ENCODE assay signal across 9 mouse cellular contexts in the genomic region with DNA sequence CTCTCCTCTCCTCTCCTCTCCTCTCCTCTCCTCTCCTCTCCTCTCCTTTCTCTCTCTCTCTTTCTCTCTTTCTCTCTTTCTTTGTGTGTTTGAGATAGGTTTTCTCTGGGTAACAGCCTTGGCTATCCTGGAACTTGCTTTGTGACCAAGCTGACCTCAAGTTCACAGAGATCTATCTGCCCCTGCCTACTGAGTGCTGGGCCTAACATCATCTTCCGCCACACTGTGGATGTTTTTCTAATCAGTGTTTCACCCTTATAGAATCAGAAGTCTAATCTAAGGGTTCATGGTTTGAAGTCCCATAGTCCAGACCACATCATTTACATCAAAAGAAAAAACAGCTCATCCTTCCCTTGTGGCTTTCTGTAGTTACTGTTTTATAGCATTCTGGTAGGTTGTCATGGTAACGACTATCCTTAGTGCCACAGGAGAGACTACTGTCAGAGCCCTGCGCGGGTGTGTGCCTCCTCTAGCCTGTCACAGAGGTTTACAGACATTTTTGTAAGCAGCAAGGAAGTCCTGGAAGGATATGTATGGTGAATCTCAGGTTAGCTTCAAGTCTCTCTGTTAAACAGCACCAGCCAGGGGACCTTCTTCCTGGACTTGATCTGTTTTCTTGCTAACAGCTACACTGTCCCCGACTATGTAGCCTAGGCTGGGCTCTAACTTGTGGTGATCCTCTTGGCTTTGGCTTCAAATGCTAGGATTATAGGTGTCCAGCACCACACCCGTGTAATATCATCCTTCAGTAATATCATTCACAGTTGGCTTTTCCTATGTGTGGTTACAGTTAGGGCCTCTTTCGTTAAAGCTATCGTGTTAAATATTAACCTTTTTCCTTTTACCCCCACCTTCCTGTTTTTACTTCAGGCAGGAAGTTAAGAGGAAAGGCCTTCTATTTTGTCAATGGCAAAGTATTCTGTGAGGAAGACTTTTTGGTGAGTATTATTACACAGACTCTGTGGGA. TPM values are rescaled to one million over a fixed set of nuclear protein-coding genes. Genes with fewer than 3 reads are reported as not detected.
DNase-seq lines count a peak whose midpoint lies in the region; ATAC-seq and TF ChIP-seq lines count a peak whose summit lies in the region.
"Had no signal": no experiment of that assay in that cellular context is flagged by ENCODE, and none has a peak within 500 bp of the region (broad histone marks: within the 10 kb centered on the region; RNA-seq: fewer than 3 reads in every experiment).

No protein-coding gene starts in this region.

- no peak for TF ChIP-seq CTCF in gastrocnemius, adult 2 months (IDR thresholded peaks at IDR 0.05)
- no peak for TF ChIP-seq CTCF in liver, embryonic 14.5 days (IDR thresholded peaks at IDR 0.05; ENCODE audit: low read depth)

- TF ChIP-seq EP300 in liver, embryonic 14.5 days (IDR thresholded peaks at IDR 0.05; ENCODE audit: low read depth) = no peak

- no peaks in the 10 kb centered on the region; a peak in 1 of 4 replicates for H3K4me1 ChIP-seq in liver, embryonic 14.5 days (replicated peaks; ENCODE audit: control insufficient read depth in 2 of 2, insufficient read depth in 2 of 2, low read length in 1 of 2)

- peaks cover 32% of the 10 kb centered on the region for H3K36me3 ChIP-seq in liver, embryonic 14.5 days (replicated peaks; ENCODE audit: control insufficient read depth, insufficient read depth, low read depth)

- H3K4me3 ChIP-seq in gastrocnemius, adult 2 months = no peak overlapping the region
- no peak overlapping the region for H3K4me3 ChIP-seq in liver, embryonic 14.5 days (ENCODE audit: insufficient read depth in 1 of 2, low read depth in 2 of 2, low read length in 2 of 2)

- DNase-seq in gastrocnemius, adult 2 months = no peak
- no peak for DNase-seq in gastrocnemius, adult 8-10 months (ENCODE audit: low spot score in 2 of 2)
- DNase-seq in spleen, postnatal 36 days (ENCODE audit: low spot score in 2 of 2) = peak; percentile 72 to 77
- DNase-seq in spleen, postnatal 4 days (ENCODE audit: low spot score in 2 of 2) = no peak
- no peak for DNase-seq in liver, embryonic 14.5 days (ENCODE audit: low read depth in 3 of 3, low spot score in 3 of 3)
- DNase-seq in yolk sac, embryonic 10.5 days (ENCODE audit: low spot score) = peak; percentile 49
- no peak for DNase-seq in cerebellum, adult 11-12 months
- DNase-seq in ovary, postnatal 14 days (ENCODE audit: low spot score) = no peak
- DNase-seq: lung, adult 2 months had no signal

- H3K27ac ChIP-seq in gastrocnemius, adult 2 months = peak overlapping the region; percentile 53
- no peak overlapping the region for H3K27ac ChIP-seq in liver, embryonic 14.5 days

- 0 out of 2 replicates have a peak, but pooled peaks have one; percentile 22 for ATAC-seq in liver, embryonic 14.5 days (ENCODE audit: insufficient read depth)

- intact Hi-C loops in gastrocnemius, adult 2 months (cut with DNase I) = loop anchor here (2.0 to 10.0 kb wide), 3 partner anchors 13 to 255 kb away; no protein-coding TSS in a partner anchor

- H3K9ac ChIP-seq in liver, embryonic 14.5 days (replicated peaks) = no peak overlapping the region

- H3K9me3 ChIP-seq in liver, embryonic 14.5 days (ENCODE audit: control insufficient read depth, low read length) = no peaks in the 10 kb centered on the region

- peak overlapping the region; percentile 11; the same call in 1 of the 2 replicates for H3K4me2 ChIP-seq in liver, embryonic 14.5 days (ENCODE audit: low read depth)

- H3K27me3 ChIP-seq in liver, embryonic 14.5 days (ENCODE audit: control insufficient read depth, insufficient read depth, low read length) = no peaks in the 10 kb centered on the region

- WGBS in liver, embryonic 14.5 days (ENCODE audit: insufficient replicate concordance) = 40% methylated on average over 8 of the region's 8 CpGs

RNA-seq across cellular contexts. Expression of gene Sacm1l, which starts 19.6 kb away (rescaled TPM):
- total RNA-seq in gastrocnemius, adult 2 months (2021) = 10 to 100 TPM; 19.8 to 22.9 TPM
- total RNA-seq in gastrocnemius, adult 8-10 months (2022) = 10 to 100 TPM; 15.8 to 25.1 (median 19.2) TPM
- 6.6 and 9.9 TPM in 2 replicates for polyA plus RNA-seq in liver, embryonic 14.5 days (2012; rRNA removed)
- polyA plus RNA-seq in liver, embryonic 14.5 days (2014; fragmentation: Nextera tagmentation; extraction: Ambion mirVana) = 25.8 and 28.7 TPM in 2 replicates

RNA-seq across cellular contexts. Expression of gene Limd1, which starts 31.4 kb away (rescaled TPM):
- total RNA-seq in gastrocnemius, adult 2 months (2021) = 10 to 100 TPM; 31.5 to 41.1 TPM
- 10 to 100 TPM; 34.3 to 48.3 (median 40.6) TPM for total RNA-seq in gastrocnemius, adult 8-10 months (2022)
- polyA plus RNA-seq in liver, embryonic 14.5 days (2012; rRNA removed) = 10.7 and 12.7 TPM in 2 replicates
- polyA plus RNA-seq in liver, embryonic 14.5 days (2014; fragmentation: Nextera tagmentation; extraction: Ambion mirVana) = 23.2 and 24.2 TPM in 2 replicates

Comparison
In these comparisons a context has a peak if more than half of its experiments do, and no peak if none do; other contexts are left out.
1. DNase-seq: peak in spleen, postnatal 36 days (2 of 2) and yolk sac, embryonic 10.5 days (single experiment); none in gastrocnemius, adult 2 months (single experiment), gastrocnemius, adult 8-10 months (0 of 2), spleen, postnatal 4 days (0 of 2), liver, embryonic 14.5 days (0 of 3), cerebellum, adult 11-12 months (single experiment) and ovary, postnatal 14 days (single experiment).